Mouse (Mus musculus): ENCODE results near the gene Slc46a3. TPM values are rescaled to one million over a fixed set of nuclear protein-coding genes. Genes with fewer than 3 reads are reported as not detected.

Gene Slc46a3
- polyA plus RNA-seq, 1 experiment: 27.9 TPM

DNA sequence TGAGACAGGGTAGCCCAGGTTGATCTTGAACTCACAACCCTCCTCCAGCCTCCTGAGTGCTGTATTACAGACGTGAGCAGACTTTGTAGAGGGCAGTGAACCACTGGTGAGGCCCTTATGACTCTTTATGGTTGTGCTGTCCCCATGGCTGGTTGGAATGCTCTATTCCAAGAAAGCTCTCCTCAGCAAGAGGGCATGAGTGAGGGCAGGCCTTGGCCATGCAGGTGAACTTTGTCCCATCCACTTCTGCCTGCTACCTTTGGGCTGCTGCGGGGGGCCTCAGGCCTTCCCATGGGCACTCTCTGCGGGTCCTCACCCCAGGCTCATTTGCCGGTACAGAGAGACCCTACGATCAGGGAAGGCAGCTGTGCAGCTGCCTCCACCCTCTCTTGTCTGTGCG is 1.9 kb downstream of the Slc46a3 start:
- Histone ChIP-seq H3K27ac (ENCODE audit: insufficient read depth, low read length) (no peak overlapping the region), H3K4me1 (ENCODE audit: control insufficient read depth, insufficient read depth, low read length) (peaks cover 7% of the 10 kb centered on the region; the same call in 1 of the 2 replicates), H3K4me3 (replicated peaks; ENCODE audit: insufficient read depth, low read depth, low read length) (no peak overlapping the region), H3K27me3 (ENCODE audit: control insufficient read depth, insufficient read depth, low read length) (no peaks in the 10 kb centered on the region)
- no peak for DNase-seq
- WGBS: 76% methylated on average over 6 of the region's 6 CpGs
- TF ChIP-seq CTCF (IDR thresholded peaks at IDR 0.05; ENCODE audit: borderline replicate concordance, insufficient read depth, low read depth, low read length): no peak
- TF ChIP-seq POLR2A (IDR thresholded peaks at IDR 0.05; ENCODE audit: borderline replicate concordance, insufficient read depth, low read length): no peak

- TF ChIP-seq CTCF (IDR thresholded peaks at IDR 0.05; ENCODE audit: borderline replicate concordance, insufficient read depth, low read depth, low read length): no peak
- no peak for TF ChIP-seq POLR2A (IDR thresholded peaks at IDR 0.05; ENCODE audit: borderline replicate concordance, insufficient read depth, low read length)
- H3K27me3 ChIP-seq (ENCODE audit: control insufficient read depth, insufficient read depth, low read length): no peaks in the 10 kb centered on the region
- H3K4me3 ChIP-seq (replicated peaks; ENCODE audit: insufficient read depth, low read depth, low read length): no peak overlapping the region
- H3K27ac ChIP-seq (ENCODE audit: insufficient read depth, low read length): no peak overlapping the region
- DNase-seq: no peak
- 0 out of 2 replicates have a peak, but pooled peaks cover 3% of the 10 kb centered on the region for H3K4me1 ChIP-seq (ENCODE audit: control insufficient read depth, insufficient read depth, low read length)
- 91% methylated on average over 9 of the region's 12 CpGs for WGBS
Observed at GRCm38 (mm10) chr5:147888313-147889297, 6.0 kb downstream of the Slc46a3 start.

GRCm38 (mm10) chr5:147883581-147883980 is 11.0 kb downstream of the Slc46a3 start:
- H3K27ac ChIP-seq (ENCODE audit: insufficient read depth, low read length): no peak overlapping the region
- no peaks in the 10 kb centered on the region for H3K27me3 ChIP-seq (ENCODE audit: control insufficient read depth, insufficient read depth, low read length)
- H3K4me1 ChIP-seq (ENCODE audit: control insufficient read depth, insufficient read depth, low read length): no peaks in the 10 kb centered on the region
- DNase-seq: no peak
- no peak overlapping the region for H3K4me3 ChIP-seq (replicated peaks; ENCODE audit: insufficient read depth, low read depth, low read length)
- 79% methylated on average over 6 of the region's 6 CpGs for WGBS
- TF ChIP-seq POLR2A (IDR thresholded peaks at IDR 0.05; ENCODE audit: borderline replicate concordance, insufficient read depth, low read length) (no peak), CTCF (IDR thresholded peaks at IDR 0.05; ENCODE audit: borderline replicate concordance, insufficient read depth, low read depth, low read length) (no peak)

DNA sequence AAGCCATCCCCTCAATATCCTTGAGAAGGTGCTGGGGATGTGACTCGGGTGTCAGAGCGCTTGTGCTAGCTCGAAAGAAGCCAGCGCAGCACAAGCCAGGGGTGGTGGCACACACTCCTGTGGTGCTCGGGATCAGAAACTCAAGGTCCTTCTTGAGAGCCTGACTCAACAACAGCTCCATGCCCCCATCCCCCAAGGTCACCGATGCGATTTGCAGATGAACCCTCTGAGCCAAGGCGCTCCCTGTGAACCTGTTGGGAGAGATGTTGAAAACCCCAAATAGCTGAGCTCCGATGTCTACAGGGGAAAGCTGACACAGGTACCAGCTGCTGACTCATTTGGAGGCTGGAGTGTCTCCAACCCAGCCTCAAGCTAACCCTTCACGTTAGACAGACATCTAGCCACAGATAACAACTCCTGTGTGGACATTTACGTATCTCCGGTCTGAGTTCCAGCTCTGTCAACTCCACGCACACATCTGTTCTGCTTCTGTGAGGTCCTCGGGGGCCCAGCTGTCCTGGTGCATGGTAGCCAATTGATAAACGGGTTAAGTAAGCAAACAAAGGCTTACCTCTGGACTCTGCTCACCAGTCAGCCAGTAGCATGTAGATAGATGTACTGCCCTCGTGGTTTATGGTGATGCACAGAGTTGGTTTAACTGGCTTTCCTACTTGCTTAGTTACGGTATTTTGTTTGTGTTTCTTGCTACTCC is 14.5 kb downstream of the Slc46a3 start:
- no peak for DNase-seq
- TF ChIP-seq CTCF (IDR thresholded peaks at IDR 0.05; ENCODE audit: borderline replicate concordance, insufficient read depth, low read depth, low read length) (no peak), POLR2A (IDR thresholded peaks at IDR 0.05; ENCODE audit: borderline replicate concordance, insufficient read depth, low read length) (no peak)
- no peaks in the 10 kb centered on the region; the same call in 1 of the 2 replicates for H3K4me1 ChIP-seq (ENCODE audit: control insufficient read depth, insufficient read depth, low read length)
- no peaks in the 10 kb centered on the region for H3K27me3 ChIP-seq (ENCODE audit: control insufficient read depth, insufficient read depth, low read length)
- H3K4me3 ChIP-seq (replicated peaks; ENCODE audit: insufficient read depth, low read depth, low read length): no peak overlapping the region
- 86% methylated on average over 17 of the region's 17 CpGs for WGBS
- no peak overlapping the region for H3K27ac ChIP-seq (ENCODE audit: insufficient read depth, low read length)

GRCm38 (mm10) chr5:147877520-147877919 is 17.1 kb downstream of the Slc46a3 start:
- Histone ChIP-seq H3K4me3 (replicated peaks; ENCODE audit: insufficient read depth, low read depth, low read length) (no peak overlapping the region), H3K4me1 (ENCODE audit: control insufficient read depth, insufficient read depth, low read length) (no peaks in the 10 kb centered on the region; the same call in 1 of the 2 replicates), H3K27ac (ENCODE audit: insufficient read depth, low read length) (no peak overlapping the region), H3K27me3 (ENCODE audit: control insufficient read depth, insufficient read depth, low read length) (no peaks in the 10 kb centered on the region)
- peak in 1 of 2 experiments; percentile 14 for DNase-seq
- no peak for TF ChIP-seq POLR2A (IDR thresholded peaks at IDR 0.05; ENCODE audit: borderline replicate concordance, insufficient read depth, low read length)
- peak; percentile 46; the same call in 1 of the 2 replicates for TF ChIP-seq CTCF (IDR thresholded peaks at IDR 0.05; ENCODE audit: borderline replicate concordance, insufficient read depth, low read depth, low read length)
- 63% methylated on average over 6 of the region's 6 CpGs for WGBS

GRCm38 (mm10) chr5:147875210-147875609 is 19.4 kb downstream of the Slc46a3 start:
- DNase-seq: no peak
- no peak overlapping the region for H3K27ac ChIP-seq (ENCODE audit: insufficient read depth, low read length)
- H3K4me3 ChIP-seq (replicated peaks; ENCODE audit: insufficient read depth, low read depth, low read length): no peak overlapping the region
- no peak for TF ChIP-seq CTCF (IDR thresholded peaks at IDR 0.05; ENCODE audit: borderline replicate concordance, insufficient read depth, low read depth, low read length)
- TF ChIP-seq POLR2A (IDR thresholded peaks at IDR 0.05; ENCODE audit: borderline replicate concordance, insufficient read depth, low read length): no peak
- H3K4me1 ChIP-seq (ENCODE audit: control insufficient read depth, insufficient read depth, low read length): no peaks in the 10 kb centered on the region; the same call in 1 of the 2 replicates
- H3K27me3 ChIP-seq (ENCODE audit: control insufficient read depth, insufficient read depth, low read length): no peaks in the 10 kb centered on the region
- 94% methylated on average over 8 of the region's 8 CpGs for WGBS

DNA sequence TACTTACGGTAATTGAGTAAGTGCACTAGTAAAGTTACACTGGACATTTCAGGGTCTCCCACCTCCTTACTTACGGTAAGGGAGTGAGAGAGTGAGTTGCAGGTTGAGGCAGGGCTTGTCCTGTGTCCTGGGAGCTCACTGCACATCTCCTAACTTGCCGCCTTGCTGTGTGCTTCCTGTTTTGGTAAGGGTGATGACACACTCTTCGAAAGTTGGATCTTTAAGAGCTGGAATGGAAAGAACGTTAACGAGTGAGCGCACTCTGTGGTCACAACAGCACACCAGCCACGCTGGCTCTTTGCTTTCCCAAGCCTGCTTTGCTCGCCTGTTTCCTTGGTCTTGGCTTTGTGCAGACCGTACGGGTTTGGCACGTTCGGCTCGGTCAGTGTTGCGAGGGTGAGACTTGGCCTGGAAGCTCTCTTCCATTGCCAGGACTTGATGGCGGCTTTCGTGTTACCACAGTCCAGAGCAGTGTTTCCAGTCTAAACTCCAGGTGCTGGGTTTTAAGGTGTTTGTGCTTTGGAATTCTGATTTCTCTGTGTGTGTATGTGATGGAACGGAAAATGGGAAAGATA is 20.0 kb downstream of the Slc46a3 start:
- Histone ChIP-seq H3K4me1 (ENCODE audit: control insufficient read depth, insufficient read depth, low read length) (no peaks in the 10 kb centered on the region; the same call in 1 of the 2 replicates), H3K4me3 (replicated peaks; ENCODE audit: insufficient read depth, low read depth, low read length) (no peak overlapping the region), H3K27ac (ENCODE audit: insufficient read depth, low read length) (no peak overlapping the region), H3K27me3 (ENCODE audit: control insufficient read depth, insufficient read depth, low read length) (no peaks in the 10 kb centered on the region)
- TF ChIP-seq POLR2A (IDR thresholded peaks at IDR 0.05; ENCODE audit: borderline replicate concordance, insufficient read depth, low read length) (no peak), CTCF (IDR thresholded peaks at IDR 0.05; ENCODE audit: borderline replicate concordance, insufficient read depth, low read depth, low read length) (no peak)
- DNase-seq: peak in 1 of 2 experiments; percentile 29
- WGBS: 43% methylated on average over 18 of the region's 18 CpGs
